Mouse (Mus musculus) inflammation-experienced regulatory T-cells (primary cell): Measurements from ENCODE around the gene Bloc1s3. TPM values are rescaled to one million over a fixed set of nuclear protein-coding genes. Genes with fewer than 3 reads are reported as not detected.

Experiments used
- polyA plus RNA-seq, 2 experiments: library from polyadenylated mRNA; unstranded; fragments of 100-300 nt; shearing (Covaris generic); gene quantifications; one replicate each; pipeline ENCODE4 v1.2.1; 2017

Bloc1s3 gene
- 1 to 10 TPM; 9.1 to 9.8 TPM for polyA plus RNA-seq

DNA sequence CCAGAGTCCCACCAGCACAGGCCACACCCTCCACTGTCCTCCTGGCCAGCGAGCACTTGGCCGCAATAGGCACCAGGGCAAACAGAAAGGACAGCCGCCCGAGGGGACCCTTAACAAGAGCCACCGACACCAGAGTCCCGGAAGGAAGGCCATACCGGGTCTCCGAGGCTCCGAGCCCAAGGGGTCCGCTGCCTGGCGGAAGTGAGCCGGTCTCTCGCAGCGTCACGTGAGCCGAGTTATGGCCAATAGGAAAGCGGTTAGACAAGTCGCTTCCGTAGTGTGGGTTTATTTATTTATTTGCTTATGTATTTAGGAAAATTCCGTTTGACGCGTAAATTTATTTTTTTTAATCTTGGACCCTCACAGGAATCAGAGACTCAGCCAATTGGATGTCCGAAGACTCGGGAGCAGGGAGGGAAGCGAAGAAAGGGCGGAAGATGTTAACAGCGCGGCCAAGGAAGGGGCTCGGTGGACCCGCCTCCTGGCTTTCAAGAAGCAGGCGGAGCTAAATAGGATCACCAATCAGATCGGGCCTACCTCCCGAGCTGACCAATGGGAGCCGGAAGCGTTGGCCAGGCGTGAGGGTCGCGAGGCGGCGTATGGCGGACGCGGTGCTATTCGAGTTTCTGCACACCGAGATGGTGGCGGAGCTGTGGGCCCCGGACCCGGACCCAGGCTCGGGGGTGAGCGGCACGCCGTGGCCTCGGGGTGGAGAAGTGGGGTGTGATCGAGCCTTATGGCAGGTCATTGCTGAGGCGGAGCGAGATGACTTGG, at the start of gene Bloc1s3, which contains the start of gene Trappc6a:
Bloc1s3 (minus strand) TSS at position 218 of the 774 bp plus-strand sequence.
Trappc6a (plus strand) TSS at position 246 of the 774 bp plus-strand sequence.

DNA sequence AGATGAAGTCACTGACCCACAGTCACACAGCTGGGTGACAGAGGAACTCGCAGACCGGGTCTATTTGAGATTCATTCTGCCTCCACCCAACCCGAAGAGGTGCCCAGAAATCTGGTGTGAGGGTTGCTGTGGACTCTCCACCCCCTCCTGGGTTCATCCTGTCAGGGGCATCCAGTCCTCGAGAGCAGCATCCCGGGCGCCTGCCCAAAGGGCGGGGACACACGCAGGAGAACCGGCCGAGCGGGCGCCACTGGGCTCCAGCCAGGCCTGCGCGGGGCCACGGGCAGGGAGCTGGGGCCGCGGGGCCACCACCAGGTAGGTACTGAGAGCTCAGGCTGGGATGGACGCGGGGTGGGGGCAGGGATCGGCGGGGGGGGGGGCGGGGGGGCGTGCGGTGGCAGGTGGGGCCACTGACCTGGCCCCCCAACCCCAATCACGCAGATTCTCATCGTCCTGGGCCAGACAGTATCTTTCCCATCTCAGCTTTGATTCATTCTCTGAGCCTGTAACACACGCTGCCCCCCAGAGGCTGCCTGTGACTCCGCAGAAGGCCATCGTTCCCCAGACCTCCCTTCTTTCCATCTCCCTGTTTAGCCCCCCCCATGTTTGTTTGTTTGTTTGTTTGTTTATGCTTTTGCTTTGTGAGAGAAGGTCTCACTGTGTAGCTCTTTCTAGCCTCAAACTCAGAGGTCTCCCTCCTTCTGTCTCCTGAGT, 9.6 kb upstream of the Bloc1s3 start, which contains the start of gene Nkpd1:
Nkpd1 (plus strand) TSS at position 187 of the 714 bp plus-strand sequence.

GRCm38 (mm10) chr7:19462884-19463381, 45.2 kb downstream of the Bloc1s3 start, which contains the start of gene Exoc3l2:
Gene Exoc3l2, plus strand, starts transcription at chr7:19463331.

DNA sequence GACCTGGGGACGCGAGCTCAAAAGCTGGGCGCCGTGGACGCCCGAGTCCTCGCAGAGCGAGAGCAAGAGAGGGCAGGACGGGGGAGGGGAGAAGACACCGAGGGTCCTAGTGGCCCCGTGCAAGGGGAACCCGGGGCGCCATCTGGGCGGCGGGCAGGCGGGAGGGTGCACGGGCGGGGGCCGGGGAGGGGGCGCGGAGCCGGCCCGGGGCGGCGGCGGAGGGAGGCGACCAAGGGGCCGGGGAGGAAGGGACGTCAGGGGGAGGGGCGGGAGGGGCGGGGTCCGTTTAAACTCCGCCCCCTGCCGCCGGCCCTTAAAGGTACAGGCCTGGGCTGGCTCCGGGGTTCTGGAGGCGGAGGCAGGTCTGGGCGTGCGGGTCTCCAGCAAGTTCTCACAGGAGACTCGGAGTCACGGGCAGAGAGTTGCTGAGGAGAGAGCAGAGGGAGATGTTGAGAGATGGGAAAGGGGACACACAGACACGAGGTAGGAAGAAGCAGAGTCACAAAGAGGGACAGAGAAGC, 49.5 kb downstream of the Bloc1s3 start, which contains the start of gene Mark4:
Mark4 (minus strand) TSS at position 231 of the 521 bp plus-strand sequence.

Other genes with a start within 250 kb of the Bloc1s3 start
- gene Vasp, start 236.6 kb downstream of the Bloc1s3 start, polyA plus RNA-seq = 100 to 1,000 TPM; 264 to 271 TPM
- gene Ppm1n, start 228.3 kb downstream of the Bloc1s3 start, polyA plus RNA-seq = 1 to 10 TPM; 3.8 to 5.0 TPM
- under 1 TPM; 0.49 to 0.80 TPM for gene Rtn2, start 225.7 kb downstream of the Bloc1s3 start, polyA plus RNA-seq
- gene Fosb, start 198.3 kb downstream of the Bloc1s3 start, polyA plus RNA-seq = 1 to 10 TPM; 2.0 to 3.1 TPM
- 10 to 100 TPM; 75.1 to 88.2 TPM for gene Ercc1, start 163.6 kb downstream of the Bloc1s3 start, polyA plus RNA-seq
- 10 to 100 TPM in 1 of 2 experiments, 1 to 10 TPM in 1; 9.9 to 14.4 TPM for gene Cd3eap, start 148.9 kb downstream of the Bloc1s3 start, polyA plus RNA-seq
- gene Ppp1r13l, start 148.6 kb downstream of the Bloc1s3 start, polyA plus RNA-seq = 1 to 10 TPM in 1 of 2 experiments, under 1 TPM in 1; 0.48 to 1.3 TPM
- gene Ercc2, start 126.4 kb downstream of the Bloc1s3 start, polyA plus RNA-seq = 10 to 100 TPM in 1 of 2 experiments, 1 to 10 TPM in 1; 9.8 to 12.6 TPM
- gene Klc3, start 104.3 kb downstream of the Bloc1s3 start, polyA plus RNA-seq = 10 to 100 TPM; 12.0 to 18.6 TPM
- 1 to 10 TPM in 1 of 2 experiments, under 1 TPM in 1; 0.45 to 2.1 TPM for gene Ckm, start 103.6 kb downstream of the Bloc1s3 start, polyA plus RNA-seq
- gene Mark4, start 49.5 kb downstream of the Bloc1s3 start, polyA plus RNA-seq = 1 to 10 TPM; 6.1 to 8.5 TPM
- under 1 TPM in 1 of 2 experiments, not detected in 1; 0.09 TPM for gene Exoc3l2, start 45.0 kb downstream of the Bloc1s3 start, polyA plus RNA-seq
- 100 to 1,000 TPM in 1 of 2 experiments, 10 to 100 TPM in 1; 79.0 to 101 TPM for gene Trappc6a, start within 50 bp of the Bloc1s3 start, polyA plus RNA-seq
- under 1 TPM in 1 of 2 experiments, not detected in 1; 0.60 TPM for gene Nkpd1, start 9.5 kb upstream of the Bloc1s3 start, polyA plus RNA-seq
- gene Ppp1r37, start 54.7 kb upstream of the Bloc1s3 start, polyA plus RNA-seq = 10 to 100 TPM; 15.7 to 15.9 TPM
- 1 to 10 TPM in 1 of 2 experiments, under 1 TPM in 1; 0.94 to 1.7 TPM for gene Zfp296, start 68.9 kb upstream of the Bloc1s3 start, polyA plus RNA-seq
- gene Gemin7, start 69.2 kb upstream of the Bloc1s3 start, polyA plus RNA-seq = 100 to 1,000 TPM; 111 to 136 TPM
- 10 to 100 TPM; 59.6 to 76.8 TPM for gene Clasrp, start 96.1 kb upstream of the Bloc1s3 start, polyA plus RNA-seq
- 100 to 1,000 TPM in 1 of 2 experiments, 10 to 100 TPM in 1; 95.9 to 105 TPM for gene Relb, start 121.1 kb upstream of the Bloc1s3 start, polyA plus RNA-seq
- gene Clptm1, start 156.7 kb upstream of the Bloc1s3 start, polyA plus RNA-seq = 100 to 1,000 TPM; 150 to 152 TPM
- gene Apoc2, start 169.6 kb upstream of the Bloc1s3 start, polyA plus RNA-seq = not detected
- gene Gm44805, start 173.1 kb upstream of the Bloc1s3 start, polyA plus RNA-seq = not detected
- under 1 TPM in 1 of 2 experiments, not detected in 1; 0.07 TPM for gene Apoc4, start 173.1 kb upstream of the Bloc1s3 start, polyA plus RNA-seq
- gene Apoc1, start 184.3 kb upstream of the Bloc1s3 start, polyA plus RNA-seq = 1 to 10 TPM in 1 of 2 experiments, not detected in 1; 1.5 TPM
- 10 to 100 TPM; 10.9 to 46.1 TPM for gene Apoe, start 190.8 kb upstream of the Bloc1s3 start, polyA plus RNA-seq
- 10 to 100 TPM; 74.3 to 77.1 TPM for gene Tomm40, start 207.1 kb upstream of the Bloc1s3 start, polyA plus RNA-seq
- under 1 TPM; 0.10 to 0.84 TPM for gene Nectin2, start 242.1 kb upstream of the Bloc1s3 start, polyA plus RNA-seq